Mouse (Mus musculus) neural tube, embryonic 14.5 days (tissue): Measurements from ENCODE around the gene Purb. TPM values are rescaled to one million over a fixed set of nuclear protein-coding genes. Genes with fewer than 3 reads are reported as not detected.

Source experiments
- ATAC-seq: fragments of 200-750 bp; cut with Nextera tagmentation; 2 replicates; pipeline ENCODE4 v1.8.0; 2017; ENCODE audit warnings: low read depth, mild to moderate bottlenecking, moderate TSS enrichment, moderate library complexity
- H3K27ac ChIP-seq: fragments of 300-500 bp; sonication (generic); 2 replicates; pipeline ENCODE4 v1.5.1; 2014; ENCODE audit warnings: low read depth, mild to moderate bottlenecking, control low read depth, low read length, moderate library complexity, mixed read lengths
- H3K27me3 ChIP-seq: fragments of 300-500 bp; sonication (generic); 2 replicates; pipeline ENCODE4 v1.6.1; 2014; ENCODE audit warnings: low read length; ENCODE audit not compliant: control insufficient read depth, insufficient read depth
- H3K36me3 ChIP-seq: fragments of 300-500 bp; sonication (generic); 2 replicates; pipeline ENCODE4 v1.6.1; 2014; ENCODE audit warnings: low read length, mixed read lengths; ENCODE audit not compliant: control insufficient read depth, insufficient read depth
- H3K4me1 ChIP-seq: fragments of 300-500 bp; sonication (generic); 2 replicates; pipeline ENCODE4 v1.6.1; 2014; ENCODE audit warnings: low read length; ENCODE audit not compliant: control insufficient read depth, insufficient read depth
- H3K4me2 ChIP-seq: fragments of 300-500 bp; sonication (generic); 2 replicates; pipeline ENCODE4 v1.6.1; 2014; ENCODE audit warnings: mild to moderate bottlenecking, low read depth, low read length, control low read depth
- H3K4me3 ChIP-seq: fragments of 300-500 bp; sonication (generic); 2 replicates; pipeline ENCODE4 v1.5.1; 2014; ENCODE audit warnings: low read depth, low read length, control low read depth, mixed read lengths
- H3K9ac ChIP-seq: fragments of 300-500 bp; sonication (generic); replicated peaks from 2 replicates; pipeline ENCODE4 v1.6.1; 2014; ENCODE audit warnings: low read depth, mild to moderate bottlenecking, control low read depth, low read length, mixed read lengths
- H3K9me3 ChIP-seq: fragments of 300-500 bp; sonication (generic); 2 replicates; pipeline ENCODE4 v1.6.1; 2016; ENCODE audit warnings: low read length; ENCODE audit not compliant: control insufficient read depth
- WGBS: fragments of 180-500 bp; shearing (Covaris S2); extraction: QIAGEN DNeasy Blood & Tissue Kit; methylation state at CpG from one replicate; pipeline ENCODE4 v1.1.7; 2014; 5-methylcytosine and 5-hydroxymethylcytosine counted together
- polyA plus RNA-seq: library from polyadenylated mRNA; unstranded; fragments of >200 nt; fragmentation: Nextera tagmentation; extraction: Ambion mirVana; gene quantifications from 2 replicates; pipeline ENCODE4 v1.2.1, GENCODE M21; 2014

Purb gene
- polyA plus RNA-seq, 1 experiment from 2014 or later, result 11.6 TPM

- WGBS, result 51% methylated on average over 7 of the region's 7 CpGs
- H3K4me3 ChIP-seq, result no peak overlapping the region
- ATAC-seq, result no peak
- H3K9ac ChIP-seq, result no peak overlapping the region
- no peak overlapping the region for H3K27ac ChIP-seq
- H3K9me3 ChIP-seq, result no peaks in the 10 kb centered on the region
- H3K27me3 ChIP-seq, result no peaks in the 10 kb centered on the region
- H3K36me3 ChIP-seq, result no peaks in the 10 kb centered on the region
- H3K4me1 ChIP-seq, result no peaks in the 10 kb centered on the region
- no peak overlapping the region for H3K4me2 ChIP-seq
Observed at GRCm38 (mm10) chr11:6514837-6515236, 39.1 kb upstream of the Purb start.

GRCm38 (mm10) chr11:6508269-6508876, 32.7 kb upstream of the Purb start:
- H3K27ac ChIP-seq, result no peak overlapping the region
- no peaks in the 10 kb centered on the region for H3K36me3 ChIP-seq
- 77% methylated on average over 1 of the region's 1 CpGs for WGBS
- no peak overlapping the region for H3K9ac ChIP-seq
- no peak for ATAC-seq
- no peaks in the 10 kb centered on the region for H3K27me3 ChIP-seq
- H3K4me3 ChIP-seq, result no peak overlapping the region
- no peak overlapping the region for H3K4me2 ChIP-seq
- no peaks in the 10 kb centered on the region for H3K9me3 ChIP-seq
- no peaks in the 10 kb centered on the region for H3K4me1 ChIP-seq

- H3K9ac ChIP-seq, result no peak overlapping the region
- H3K4me2 ChIP-seq, result no peak overlapping the region
- no peaks in the 10 kb centered on the region for H3K4me1 ChIP-seq
- no peak overlapping the region for H3K4me3 ChIP-seq
- no peak for ATAC-seq
- H3K9me3 ChIP-seq, result no peaks in the 10 kb centered on the region
- WGBS, result 87% methylated on average over 9 of the region's 9 CpGs
- no peak overlapping the region for H3K27ac ChIP-seq
- no peaks in the 10 kb centered on the region for H3K36me3 ChIP-seq
- H3K27me3 ChIP-seq, result no peaks in the 10 kb centered on the region
Observed at GRCm38 (mm10) chr11:6506516-6506915, 30.8 kb upstream of the Purb start.

GRCm38 (mm10) chr11:6504689-6505088, 29.0 kb upstream of the Purb start:
- Histone ChIP-seq H3K4me1 (no peaks in the 10 kb centered on the region), H3K4me3 (no peak overlapping the region), H3K27ac (no peak overlapping the region), H3K4me2 (no peak overlapping the region), H3K36me3 (no peaks in the 10 kb centered on the region), H3K9me3 (no peaks in the 10 kb centered on the region), H3K27me3 (no peaks in the 10 kb centered on the region), H3K9ac (no peak overlapping the region)
- no peak for ATAC-seq
- WGBS, result 79% methylated on average over 6 of the region's 6 CpGs

GRCm38 (mm10) chr11:6504226-6504625, 28.5 kb upstream of the Purb start:
- H3K4me1 ChIP-seq, result no peaks in the 10 kb centered on the region
- H3K9ac ChIP-seq, result no peak overlapping the region
- H3K9me3 ChIP-seq, result no peaks in the 10 kb centered on the region
- no peak overlapping the region for H3K4me2 ChIP-seq
- no peaks in the 10 kb centered on the region for H3K36me3 ChIP-seq
- H3K27me3 ChIP-seq, result no peaks in the 10 kb centered on the region
- no peak for ATAC-seq
- WGBS, result 76% methylated on average over 3 of the region's 3 CpGs
- H3K27ac ChIP-seq, result no peak overlapping the region
- no peak overlapping the region for H3K4me3 ChIP-seq

- 99% methylated on average over 2 of the region's 2 CpGs for WGBS
- Histone ChIP-seq H3K4me2 (no peak overlapping the region), H3K27me3 (no peaks in the 10 kb centered on the region), H3K4me3 (no peak overlapping the region), H3K27ac (no peak overlapping the region), H3K4me1 (no peaks in the 10 kb centered on the region), H3K9me3 (no peaks in the 10 kb centered on the region), H3K36me3 (no peaks in the 10 kb centered on the region), H3K9ac (no peak overlapping the region)
- no peak for ATAC-seq
Observed at GRCm38 (mm10) chr11:6502506-6502905, 26.8 kb upstream of the Purb start.

GRCm38 (mm10) chr11:6497311-6497948, 21.7 kb upstream of the Purb start:
- WGBS, result 81% methylated on average over 12 of the region's 12 CpGs
- Histone ChIP-seq H3K9me3 (no peaks in the 10 kb centered on the region), H3K36me3 (no peaks in the 10 kb centered on the region), H3K4me1 (no peaks in the 10 kb centered on the region), H3K4me3 (no peak overlapping the region), H3K9ac (no peak overlapping the region), H3K27me3 (no peaks in the 10 kb centered on the region), H3K4me2 (no peak overlapping the region), H3K27ac (no peak overlapping the region)
- ATAC-seq, result no peak

GRCm38 (mm10) chr11:6489691-6490503, 14.2 kb upstream of the Purb start:
- 52% methylated on average over 6 of the region's 6 CpGs for WGBS
- no peak overlapping the region for H3K4me3 ChIP-seq
- no peaks in the 10 kb centered on the region for H3K36me3 ChIP-seq
- no peak overlapping the region for H3K4me2 ChIP-seq
- H3K9ac ChIP-seq, result no peak overlapping the region
- ATAC-seq, result no peak
- no peaks in the 10 kb centered on the region for H3K9me3 ChIP-seq
- H3K4me1 ChIP-seq, result no peaks in the 10 kb centered on the region
- no peak overlapping the region for H3K27ac ChIP-seq
- no peaks in the 10 kb centered on the region for H3K27me3 ChIP-seq

GRCm38 (mm10) chr11:6489257-6489656, 13.5 kb upstream of the Purb start:
- Histone ChIP-seq H3K4me1 (no peaks in the 10 kb centered on the region), H3K9me3 (no peaks in the 10 kb centered on the region), H3K36me3 (no peaks in the 10 kb centered on the region), H3K27ac (no peak overlapping the region), H3K4me3 (no peak overlapping the region), H3K9ac (no peak overlapping the region), H3K27me3 (no peaks in the 10 kb centered on the region), H3K4me2 (no peak overlapping the region)
- no peak for ATAC-seq
- WGBS, result 67% methylated on average over 7 of the region's 7 CpGs
